Mouse (Mus musculus) liver, adult 2 months (tissue): Measurements from ENCODE around the gene Asb18. TPM values are rescaled to one million over a fixed set of nuclear protein-coding genes. Genes with fewer than 3 reads are reported as not detected.

Experiments used
- DNase-seq: peaks from one replicate; pipeline ENCODE4 v3.0.0-alpha.2; 2011; ENCODE audit warnings: low read depth, low spot score; ENCODE audit errors: extremely low read depth
- H3K27ac ChIP-seq: fragments of 200-500 bp; replicated peaks from 2 replicates; pipeline ENCODE4 v1.5.1; 2012; ENCODE audit warnings: low read depth, mild to moderate bottlenecking, control low read depth, inconsistent platforms, low read length; ENCODE audit not compliant: insufficient read depth
- H3K27me3 ChIP-seq: fragments of 200-500 bp; 2 replicates; pipeline ENCODE4 v1.6.1; 2012; ENCODE audit warnings: mild to moderate bottlenecking, moderate library complexity, low read length, inconsistent platforms; ENCODE audit not compliant: control insufficient read depth, insufficient read depth
- H3K36me3 ChIP-seq: fragments of 200-500 bp; 2 replicates; pipeline ENCODE4 v1.6.1; 2012; ENCODE audit warnings: low read length, inconsistent platforms; ENCODE audit not compliant: control insufficient read depth, insufficient read depth
- H3K4me1 ChIP-seq: fragments of 200-500 bp; 2 replicates; pipeline ENCODE4 v1.6.1; 2011; ENCODE audit warnings: low read length; ENCODE audit not compliant: control insufficient read depth, insufficient read depth
- H3K4me3 ChIP-seq: fragments of 200-500 bp; 2 replicates; pipeline ENCODE4 v1.5.1; 2011; ENCODE audit warnings: low read depth, mild to moderate bottlenecking, control low read depth, low read length, moderate library complexity; ENCODE audit not compliant: insufficient read depth
- H3K79me2 ChIP-seq: fragments of 200-500 bp; 2 replicates; pipeline ENCODE4 v1.6.1; 2012; ENCODE audit warnings: inconsistent platforms, mild to moderate bottlenecking, low read length, moderate library complexity; ENCODE audit not compliant: control insufficient read depth, insufficient read depth
- H3K9ac ChIP-seq: fragments of 200-500 bp; 2 replicates; pipeline ENCODE4 v1.6.1; 2012; ENCODE audit warnings: low read depth, mild to moderate bottlenecking, control low read depth, inconsistent platforms, low read length
- CTCF ChIP-seq: fragments of 200-500 bp; IDR thresholded peaks from 2 replicates; pipeline ENCODE4 v1.5.1; 2011; ENCODE audit warnings: low read depth, low read length, control low read depth
- POLR2A ChIP-seq: fragments of 200-500 bp; IDR thresholded peaks from 2 replicates; pipeline ENCODE4 v1.6.1; 2011; ENCODE audit warnings: low read length, control low read depth; ENCODE audit not compliant: insufficient read depth; ENCODE audit errors: extremely low read depth
- WGBS: fragments of 180-500 bp; shearing (Covaris S2); methylation state at CpG from one replicate; pipeline ENCODE4 v1.1.7; 2018; 5-methylcytosine and 5-hydroxymethylcytosine counted together
- polyA plus RNA-seq: library from polyadenylated mRNA; depleted of rRNA; stranded (reverse); fragments of >200 nt; gene quantifications from 2 replicates; pipeline ENCODE4 v1.2.3, GENCODE M21; 2012
- total RNA-seq: library from RNA; depleted of rRNA; stranded (reverse); fragments of >200 nt; gene quantifications from 2 replicates; pipeline ENCODE4 v1.2.3, GENCODE M21; 2014

The Asb18 gene
- total and polyA plus RNA-seq, 2 experiments: not detected

- H3K4me3 ChIP-seq: no peak overlapping the region
- H3K4me1 ChIP-seq: no peaks in the 10 kb centered on the region
- no peak for DNase-seq
- no peaks in the 10 kb centered on the region for H3K36me3 ChIP-seq
- WGBS: 6% methylated on average over 29 of the region's 29 CpGs
- H3K9ac ChIP-seq: no peak overlapping the region
- peaks cover 40% of the 10 kb centered on the region for H3K27me3 ChIP-seq
- no peak overlapping the region for H3K27ac ChIP-seq
- TF ChIP-seq CTCF (no peak), POLR2A (no peak)
- no peaks in the 10 kb centered on the region for H3K79me2 ChIP-seq
These were observed 78.7 kb downstream of the Asb18 start for GRCm38 (mm10) chr1:89935493-89936348.

- no peak for DNase-seq
- H3K79me2 ChIP-seq: no peaks in the 10 kb centered on the region
- WGBS: 18% methylated on average over 19 of the region's 19 CpGs
- no peak overlapping the region for H3K27ac ChIP-seq
- H3K4me3 ChIP-seq: no peak overlapping the region
- no peak overlapping the region for H3K9ac ChIP-seq
- no peaks in the 10 kb centered on the region for H3K36me3 ChIP-seq
- TF ChIP-seq POLR2A: no peak
- no peak for TF ChIP-seq CTCF
- H3K27me3 ChIP-seq: peaks cover 48% of the 10 kb centered on the region
- no peaks in the 10 kb centered on the region for H3K4me1 ChIP-seq
These were observed 79.9 kb downstream of the Asb18 start for GRCm38 (mm10) chr1:89934316-89935260.

- Histone ChIP-seq H3K79me2 (no peaks in the 10 kb centered on the region), H3K27ac (no peak overlapping the region), H3K27me3 (peaks cover 52% of the 10 kb centered on the region), H3K9ac (no peak overlapping the region), H3K4me3 (no peak overlapping the region), H3K4me1 (no peaks in the 10 kb centered on the region), H3K36me3 (no peaks in the 10 kb centered on the region)
- TF ChIP-seq CTCF (no peak), POLR2A (no peak)
- 10% methylated on average over 21 of the region's 21 CpGs for WGBS
- no peak for DNase-seq
These were observed 80.7 kb downstream of the Asb18 start for GRCm38 (mm10) chr1:89933786-89934185.

GRCm38 (mm10) chr1:89933028-89933427 is 81.4 kb downstream of the Asb18 start:
- no peaks in the 10 kb centered on the region for H3K4me1 ChIP-seq
- H3K36me3 ChIP-seq: no peaks in the 10 kb centered on the region
- WGBS: 25% methylated on average over 6 of the region's 6 CpGs
- no peaks in the 10 kb centered on the region for H3K79me2 ChIP-seq
- TF ChIP-seq CTCF: no peak
- no peak overlapping the region for H3K27ac ChIP-seq
- no peak overlapping the region for H3K9ac ChIP-seq
- H3K27me3 ChIP-seq: peaks cover 52% of the 10 kb centered on the region
- no peak for DNase-seq
- H3K4me3 ChIP-seq: no peak overlapping the region

- Histone ChIP-seq H3K36me3 (no peaks in the 10 kb centered on the region), H3K9ac (no peak overlapping the region), H3K4me1 (no peaks in the 10 kb centered on the region), H3K79me2 (no peaks in the 10 kb centered on the region), H3K27ac (no peak overlapping the region), H3K4me3 (no peak overlapping the region), H3K27me3 (peaks cover 50% of the 10 kb centered on the region)
- WGBS: 11% methylated on average over 16 of the region's 16 CpGs
- no peak for DNase-seq
- TF ChIP-seq POLR2A (no peak), CTCF (no peak)
These were observed 81.8 kb downstream of the Asb18 start for GRCm38 (mm10) chr1:89932616-89933015.
